Mouse (Mus musculus): ENCODE data around the gene Pmch.

Gene Pmch

GRCm38 (mm10) chr10:88090772-88091171 lies at the start of gene Pmch:
Gene Pmch (plus strand): TSS chr10:88091072.
- no peak for DNase-seq

- DNase-seq = no peak
These were observed 46.6 kb upstream of the Pmch start for GRCm38 (mm10) chr10:88044297-88044696.

GRCm38 (mm10) chr10:88046098-88046771 lies 44.6 kb upstream of the Pmch start:
- no peak for DNase-seq

- DNase-seq = no peak
These were observed 36.5 kb upstream of the Pmch start for GRCm38 (mm10) chr10:88054233-88054985.

GRCm38 (mm10) chr10:88056950-88057649 lies 33.8 kb upstream of the Pmch start:
- DNase-seq = no peak

- DNase-seq = no peak
These were observed 27.4 kb upstream of the Pmch start for GRCm38 (mm10) chr10:88063436-88063835.

- no peak for DNase-seq
These were observed 26.0 kb upstream of the Pmch start for GRCm38 (mm10) chr10:88064872-88065271.

GRCm38 (mm10) chr10:88067377-88067776 lies 23.5 kb upstream of the Pmch start:
- DNase-seq = no peak

GRCm38 (mm10) chr10:88106169-88106568 lies 15.3 kb downstream of the Pmch start:
- DNase-seq = no peak

GRCm38 (mm10) chr10:88113290-88113689 lies 22.4 kb downstream of the Pmch start:
- no peak for DNase-seq

- DNase-seq = no peak
These were observed 28.8 kb downstream of the Pmch start for GRCm38 (mm10) chr10:88119721-88120120.

- DNase-seq = no peak
These were observed 44.8 kb downstream of the Pmch start for GRCm38 (mm10) chr10:88135630-88136029.
